Mouse (Mus musculus) liver, adult 2 months (tissue): Measurements from ENCODE around the gene Polr2b. TPM values are rescaled to one million over a fixed set of nuclear protein-coding genes. Genes with fewer than 3 reads are reported as not detected.

ENCODE experiments used
- DNase-seq: peaks from one replicate; pipeline ENCODE4 v3.0.0-alpha.2; 2011; ENCODE audit warnings: low read depth, low spot score; ENCODE audit errors: extremely low read depth
- H3K27ac ChIP-seq: fragments of 200-500 bp; replicated peaks from 2 replicates; pipeline ENCODE4 v1.5.1; 2012; ENCODE audit warnings: low read depth, mild to moderate bottlenecking, control low read depth, inconsistent platforms, low read length; ENCODE audit not compliant: insufficient read depth
- H3K27me3 ChIP-seq: fragments of 200-500 bp; 2 replicates; pipeline ENCODE4 v1.6.1; 2012; ENCODE audit warnings: mild to moderate bottlenecking, moderate library complexity, low read length, inconsistent platforms; ENCODE audit not compliant: control insufficient read depth, insufficient read depth
- H3K36me3 ChIP-seq: fragments of 200-500 bp; 2 replicates; pipeline ENCODE4 v1.6.1; 2012; ENCODE audit warnings: low read length, inconsistent platforms; ENCODE audit not compliant: control insufficient read depth, insufficient read depth
- H3K4me1 ChIP-seq: fragments of 200-500 bp; 2 replicates; pipeline ENCODE4 v1.6.1; 2011; ENCODE audit warnings: low read length; ENCODE audit not compliant: control insufficient read depth, insufficient read depth
- H3K4me3 ChIP-seq: fragments of 200-500 bp; 2 replicates; pipeline ENCODE4 v1.5.1; 2011; ENCODE audit warnings: low read depth, mild to moderate bottlenecking, control low read depth, low read length, moderate library complexity; ENCODE audit not compliant: insufficient read depth
- H3K79me2 ChIP-seq: fragments of 200-500 bp; 2 replicates; pipeline ENCODE4 v1.6.1; 2012; ENCODE audit warnings: inconsistent platforms, mild to moderate bottlenecking, low read length, moderate library complexity; ENCODE audit not compliant: control insufficient read depth, insufficient read depth
- H3K9ac ChIP-seq: fragments of 200-500 bp; 2 replicates; pipeline ENCODE4 v1.6.1; 2012; ENCODE audit warnings: low read depth, mild to moderate bottlenecking, control low read depth, inconsistent platforms, low read length
- CTCF ChIP-seq: fragments of 200-500 bp; IDR thresholded peaks from 2 replicates; pipeline ENCODE4 v1.5.1; 2011; ENCODE audit warnings: low read depth, low read length, control low read depth
- POLR2A ChIP-seq: fragments of 200-500 bp; IDR thresholded peaks from 2 replicates; pipeline ENCODE4 v1.6.1; 2011; ENCODE audit warnings: low read length, control low read depth; ENCODE audit not compliant: insufficient read depth; ENCODE audit errors: extremely low read depth
- WGBS: fragments of 180-500 bp; shearing (Covaris S2); methylation state at CpG from one replicate; pipeline ENCODE4 v1.1.7; 2018; 5-methylcytosine and 5-hydroxymethylcytosine counted together
- polyA plus RNA-seq: library from polyadenylated mRNA; depleted of rRNA; stranded (reverse); fragments of >200 nt; gene quantifications from 2 replicates; pipeline ENCODE4 v1.2.3, GENCODE M21; 2012; rRNA removed
- total RNA-seq: library from RNA; depleted of rRNA; stranded (reverse); fragments of >200 nt; gene quantifications from 2 replicates; pipeline ENCODE4 v1.2.3, GENCODE M21; 2014; rRNA removed

The Polr2b gene
- total and polyA plus RNA-seq, 2 experiments: 31.0 to 43.3 TPM

GRCm38 (mm10) chr5:77398285-77399057 lies 88.5 kb downstream of the Polr2b start:
- no peaks in the 10 kb centered on the region for H3K27me3 ChIP-seq
- DNase-seq: no peak
- WGBS: 79% methylated on average over 14 of the region's 14 CpGs
- no peak overlapping the region for H3K9ac ChIP-seq
- 0 out of 2 replicates have a peak, but pooled peaks cover 2% of the 10 kb centered on the region for H3K36me3 ChIP-seq
- no peak overlapping the region for H3K4me3 ChIP-seq
- no peaks in the 10 kb centered on the region; the same call in 1 of the 2 replicates for H3K79me2 ChIP-seq
- H3K27ac ChIP-seq: peak overlapping the region; percentile 28; the same call in 1 of the 2 replicates
- no peak for TF ChIP-seq POLR2A
- TF ChIP-seq CTCF: no peak
- H3K4me1 ChIP-seq: peaks cover 7% of the 10 kb centered on the region; the same call in 1 of the 2 replicates

Other genes with a start within 250 kb of the Polr2b start
- gene Hopx, start 195.0 kb upstream of the Polr2b start, total RNA-seq: 42.7 and 77.2 TPM in 2 replicates
- gene Hopx, start 195.0 kb upstream of the Polr2b start, polyA plus RNA-seq: 84.9 and 92.3 TPM in 2 replicates
- not detected in 2 replicates for gene Spink2, start 98.7 kb upstream of the Polr2b start, total RNA-seq
- 0.16 TPM in 1 of 2 replicates, not detected in the other for gene Spink2, start 98.7 kb upstream of the Polr2b start, polyA plus RNA-seq
- 9.8 and 9.9 TPM in 2 replicates for gene Rest, start 44.7 kb upstream of the Polr2b start, total RNA-seq
- 3.3 and 3.7 TPM in 2 replicates for gene Rest, start 44.7 kb upstream of the Polr2b start, polyA plus RNA-seq
- 4.2 and 6.2 TPM in 2 replicates for gene Noa1, start 63 bp upstream of the Polr2b start, total RNA-seq
- gene Noa1, start 63 bp upstream of the Polr2b start, polyA plus RNA-seq: 7.5 and 8.6 TPM in 2 replicates
- gene Igfbp7, start 97.9 kb downstream of the Polr2b start, total RNA-seq: 69.7 and 96.6 TPM in 2 replicates
- 336 and 387 TPM in 2 replicates for gene Igfbp7, start 97.9 kb downstream of the Polr2b start, polyA plus RNA-seq